Mouse (Mus musculus): ENCODE measurements around the gene Slamf6. TPM values are rescaled to one million over a fixed set of nuclear protein-coding genes. Genes with fewer than 3 reads are reported as not detected.

Gene Slamf6
- polyA plus RNA-seq (2017; shearing (Covaris generic)) = 582 TPM

GRCm38 (mm10) chr1:171917305-171918039 lies at the start of gene Slamf6:
Gene Slamf6, plus strand, starts transcription at chr1:171917515.

GRCm38 (mm10) chr1:171895364-171895763 lies 22.0 kb upstream of the Slamf6 start, which contains the start of gene Gm10521:
Gene Gm10521, plus strand, starts transcription at chr1:171895664.

Other genes starting within 250 kb of the Slamf6 start
- gene Cd48, start 235.5 kb upstream of the Slamf6 start, polyA plus RNA-seq (2017; shearing (Covaris generic)) = 544 TPM
- 97.2 TPM for gene Slamf1, start 150.4 kb upstream of the Slamf6 start, polyA plus RNA-seq (2017; shearing (Covaris generic))
- gene Cd84, start 77.8 kb upstream of the Slamf6 start, polyA plus RNA-seq (2017; shearing (Covaris generic)) = 161 TPM
- 0.77 TPM for gene Gm10521, start 21.9 kb upstream of the Slamf6 start, polyA plus RNA-seq (2017; shearing (Covaris generic))
- gene Vangl2, start 110.9 kb downstream of the Slamf6 start, polyA plus RNA-seq (2017; shearing (Covaris generic)) = 2.2 TPM
- gene Nhlh1, start 140.1 kb downstream of the Slamf6 start, polyA plus RNA-seq (2017; shearing (Covaris generic)) = not detected
- gene Copa, start 165.0 kb downstream of the Slamf6 start, polyA plus RNA-seq (2017; shearing (Covaris generic)) = 258 TPM
- gene Ncstn, start 165.3 kb downstream of the Slamf6 start, polyA plus RNA-seq (2017; shearing (Covaris generic)) = 165 TPM
- gene Pex19, start 209.2 kb downstream of the Slamf6 start, polyA plus RNA-seq (2017; shearing (Covaris generic)) = 66.5 TPM
- gene Dcaf8, start 230.6 kb downstream of the Slamf6 start, polyA plus RNA-seq (2017; shearing (Covaris generic)) = 183 TPM

Data from CD4-positive, CD25-positive, alpha-beta regulatory T cell, adult 9 weeks (primary cell).